Mouse (Mus musculus) olfactory bulb, adult 2 months (tissue): ENCODE measurements around the gene Cd37.

Experiments
- CTCF ChIP-seq: fragments of 200-500 bp; IDR thresholded peaks from 2 replicates; pipeline ENCODE4 v1.5.1; 2012; ENCODE audit warnings: low read depth, mild to moderate bottlenecking, low read length, moderate library complexity; ENCODE audit not compliant: insufficient read depth
- POLR2A ChIP-seq: fragments of 200-500 bp; IDR thresholded peaks from 2 replicates; pipeline ENCODE4 v1.6.1; 2012; ENCODE audit warnings: mild to moderate bottlenecking, low read depth, low read length, moderate library complexity; ENCODE audit not compliant: insufficient read depth

- TF ChIP-seq POLR2A (no peak), CTCF (no peak)
Measured at GRCm38 (mm10) chr7:45198961-45199360, 40.0 kb downstream of the Cd37 start.
